Mouse (Mus musculus) thymus, postnatal 25 days (tissue): ENCODE results near the gene Kctd12.

Source experiments
- DNase-seq: peaks from one replicate; pipeline ENCODE4 v3.0.0; 2022

The Kctd12 gene

DNA sequence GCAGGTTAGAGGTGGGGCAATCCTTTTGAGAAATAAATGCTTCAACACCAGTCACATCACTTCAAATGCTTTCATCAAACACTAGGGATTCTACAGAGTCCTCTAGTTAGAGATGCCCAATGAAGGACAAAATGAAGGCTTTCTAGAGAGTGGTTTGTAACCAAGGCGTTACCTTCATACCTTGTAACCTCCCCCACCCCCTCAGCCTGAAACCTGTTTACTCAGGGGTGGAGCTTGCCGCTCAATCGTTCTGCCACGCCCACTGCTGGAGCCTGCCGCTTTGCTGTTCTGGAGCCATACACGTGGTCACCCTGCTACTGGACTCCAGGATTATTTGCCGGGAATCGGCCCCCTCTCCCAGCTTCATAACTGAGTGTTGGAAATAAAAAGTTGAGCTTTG is 28.9 kb downstream of the Kctd12 start:
- DNase-seq = no peak

DNA sequence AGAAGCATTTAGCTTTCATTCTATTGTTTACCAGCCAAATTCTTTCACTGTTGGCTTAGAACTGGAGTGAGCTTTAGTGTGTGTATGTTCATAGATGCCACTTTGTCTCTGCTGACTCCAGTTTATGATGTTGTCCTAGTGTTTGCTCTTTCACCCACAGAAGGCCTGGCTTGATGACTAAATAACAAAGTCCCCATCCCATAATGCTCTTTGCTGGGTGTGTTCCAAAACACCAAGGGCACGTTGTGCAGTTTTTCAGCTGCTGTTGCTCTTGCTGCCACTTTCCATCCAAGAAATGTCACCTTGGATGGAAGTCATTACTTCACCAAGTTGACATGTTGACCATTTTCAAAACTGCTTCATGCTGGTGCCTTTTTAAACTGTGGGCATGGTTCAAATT is 30.5 kb downstream of the Kctd12 start:
- DNase-seq = no peak

DNA sequence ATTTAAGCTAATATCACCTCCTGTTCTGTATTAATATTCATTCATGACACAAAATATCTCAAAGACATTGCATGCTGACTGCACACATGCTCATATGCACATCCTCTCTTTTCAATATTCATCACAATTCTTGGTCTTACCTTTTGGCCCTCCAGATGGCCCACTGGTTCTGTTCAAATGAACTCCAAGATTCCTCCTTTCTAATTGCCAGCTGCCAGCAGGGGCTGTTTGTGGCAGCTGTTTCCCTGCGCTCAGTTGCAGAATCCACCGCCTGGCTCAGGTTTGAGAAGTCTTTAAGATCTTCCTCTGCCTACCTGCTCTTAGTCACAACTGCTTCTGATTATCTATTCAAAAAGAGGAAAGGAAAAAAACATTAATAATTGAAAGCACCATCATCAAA is 34.6 kb downstream of the Kctd12 start:
- no peak for DNase-seq

DNA sequence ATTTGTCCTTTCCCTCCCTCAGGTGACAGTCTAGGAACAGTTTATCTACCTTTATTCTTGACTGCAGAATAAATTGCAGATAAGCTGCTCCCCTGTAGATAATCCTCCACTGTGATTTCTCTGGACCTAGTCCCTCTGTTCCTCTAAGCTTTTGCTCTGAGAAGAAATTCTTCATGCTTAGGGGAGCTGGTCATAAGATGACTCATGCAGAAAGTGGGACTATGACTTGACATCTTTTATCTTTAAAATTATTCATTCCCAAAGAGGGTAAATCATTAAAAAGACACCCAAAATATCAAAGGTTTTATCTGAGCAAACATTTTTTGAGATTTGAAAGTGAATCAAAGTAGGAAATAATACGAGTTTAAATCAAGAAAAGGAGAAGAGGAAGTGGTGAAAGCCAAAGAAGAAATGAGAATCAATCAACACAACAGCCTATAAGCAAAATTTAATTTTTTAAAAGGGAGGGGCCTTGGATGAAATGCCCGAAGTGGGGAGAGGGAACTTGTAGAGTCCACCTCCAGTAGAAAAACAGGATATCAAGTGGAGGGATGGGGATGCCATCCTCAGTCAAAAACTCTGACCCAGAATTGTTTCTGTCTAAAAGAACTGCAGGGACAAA is 40.1 kb downstream of the Kctd12 start:
- DNase-seq = no peak

- no peak for DNase-seq
These were observed 47.6 kb downstream of the Kctd12 start for GRCm38 (mm10) chr14:102934878-102935277.

DNA sequence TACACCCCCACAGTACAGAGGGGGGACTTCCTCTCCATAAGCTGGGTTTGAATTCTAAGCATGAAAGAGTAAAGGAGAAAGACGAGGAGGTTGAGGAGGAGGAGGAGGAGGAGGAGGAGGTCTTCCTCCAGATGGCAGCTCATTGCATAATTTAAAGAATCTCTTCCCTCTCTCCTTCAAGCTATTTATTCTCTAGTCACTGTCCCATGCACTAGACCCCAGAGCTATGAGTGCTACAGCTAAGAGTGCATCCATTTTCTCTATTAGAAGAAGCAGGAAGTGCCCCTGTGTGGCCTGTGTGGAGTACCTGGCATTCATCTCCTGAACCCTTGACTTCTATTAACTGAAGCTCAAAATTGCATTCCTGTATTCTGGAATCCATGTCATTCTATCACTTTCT is 51.5 kb downstream of the Kctd12 start:
- no peak for DNase-seq

- DNase-seq = no peak
These were observed 52.9 kb downstream of the Kctd12 start for GRCm38 (mm10) chr14:102929545-102929944.

GRCm38 (mm10) chr14:102927847-102928466 is 54.5 kb downstream of the Kctd12 start:
- DNase-seq = no peak
